ENCODE assay signal across 9 mouse cellular contexts in the genomic region with DNA sequence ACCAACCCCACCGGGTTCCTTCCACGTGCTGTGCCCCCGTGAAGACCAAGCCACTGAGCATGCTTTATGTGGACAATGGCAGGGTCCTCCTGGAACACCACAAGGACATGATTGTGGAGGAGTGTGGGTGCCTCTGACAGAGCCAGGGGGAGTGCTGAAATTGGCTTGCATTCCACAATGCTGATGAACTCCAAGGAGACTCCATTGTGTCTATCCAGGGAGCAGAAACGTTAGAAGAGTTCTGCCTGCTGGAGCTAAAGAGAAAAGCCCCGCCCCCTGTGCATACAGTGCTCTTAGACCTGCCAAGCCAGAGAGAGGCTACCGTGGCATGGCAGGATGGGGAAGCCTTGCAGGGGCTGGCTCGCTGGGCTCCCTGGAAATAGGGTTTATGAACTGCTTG. TPM values are rescaled to one million over a fixed set of nuclear protein-coding genes. Genes with fewer than 3 reads are reported as not detected.
DNase-seq lines count a peak whose midpoint lies in the region; ATAC-seq and TF ChIP-seq lines count a peak whose summit lies in the region.
"Had no signal": no experiment of that assay in that cellular context is flagged by ENCODE, and none has a peak within 500 bp of the region (broad histone marks: within the 10 kb centered on the region; RNA-seq: fewer than 3 reads in every experiment).

No protein-coding gene starts in this region.

- H3K9me3 ChIP-seq in kidney, embryonic 15.5 days (replicated peaks): no peaks in the 10 kb centered on the region
- H3K9me3 ChIP-seq in E14TG2a.4 (ENCODE audit: low read length): no peaks in the 10 kb centered on the region

- no peak for DNase-seq in kidney, postnatal 25 days
- peak; percentile 45 for DNase-seq in adipocyte (ENCODE audit: low spot score)
- no peak for DNase-seq in spleen, postnatal 4 days (ENCODE audit: low spot score in 2 of 2)
- DNase-seq in urinary bladder, adult 18-20 months (ENCODE audit: low spot score in 2 of 2): no peak
- DNase-seq in spleen, postnatal 36 days (ENCODE audit: low spot score in 2 of 2): no peak

- H3K36me3 ChIP-seq in kidney, embryonic 15.5 days: peaks cover 4% of the 10 kb centered on the region
- H3K36me3 ChIP-seq in E14TG2a.4 (ENCODE audit: insufficient read depth, low read length): peaks cover 93% of the 10 kb centered on the region

- no peak overlapping the region for H3K9ac ChIP-seq in kidney, embryonic 15.5 days

- H3K4me1 ChIP-seq in kidney, embryonic 15.5 days: peaks cover 10% of the 10 kb centered on the region
- peaks cover 82% of the 10 kb centered on the region for H3K4me1 ChIP-seq in E14TG2a.4 (replicated peaks; ENCODE audit: low read depth, low read length)

- no peak for ATAC-seq in kidney, embryonic 15.5 days (replicated peaks; ENCODE audit: low FRiP score)
- ATAC-seq in inflammation-experienced regulatory T-cells, adult 6 months: peak; percentile 21

- H3K27me3 ChIP-seq in kidney, embryonic 15.5 days: peaks cover 14% of the 10 kb centered on the region
- no peaks in the 10 kb centered on the region for H3K27me3 ChIP-seq in E14TG2a.4 (ENCODE audit: insufficient read depth, low read length)

- no peak for TF ChIP-seq CTCF in E14TG2a.4 (conservative IDR thresholded peaks at IDR 0.05; ENCODE audit: low read length)

- 25% methylated on average over 7 of the region's 7 CpGs for WGBS in kidney, embryonic 15.5 days

- H3K4me2 ChIP-seq in kidney, embryonic 15.5 days: peak overlapping the region; percentile 14; the same call in 1 of the 2 replicates

- no peak overlapping the region for H3K27ac ChIP-seq in kidney, embryonic 15.5 days
- H3K27ac ChIP-seq: left cerebral cortex, adult 2 months had no signal

- H3K4me3 ChIP-seq in kidney, embryonic 15.5 days (replicated peaks): no peak overlapping the region
- H3K4me3 ChIP-seq in E14TG2a.4 (replicated peaks; ENCODE audit: low read length): 0 out of 2 replicates have a peak overlapping the region, but pooled peaks have one; percentile 35
- H3K4me3 ChIP-seq: left cerebral cortex, adult 2 months had no signal

RNA-seq across cellular contexts. Expression of a gene that starts 6.7 kb away (rescaled TPM):
- 0.38 and 0.42 TPM in 2 replicates for polyA plus RNA-seq in kidney, embryonic 15.5 days (2015; fragmentation: Nextera tagmentation; extraction: Ambion mirVana)
- polyA plus RNA-seq in inflammation-experienced regulatory T-cells, adult 6 months (2017; shearing (Covaris generic)): under 1 TPM in 2 of 3 experiments, not detected in 1; 0.21 to 0.45 TPM

RNA-seq across cellular contexts. Expression of a gene that starts 28.0 kb away (rescaled TPM):
- 69.4 and 70.0 TPM in 2 replicates for polyA plus RNA-seq in kidney, embryonic 15.5 days (2015; fragmentation: Nextera tagmentation; extraction: Ambion mirVana)
- 10 to 100 TPM; 19.5 to 27.5 (median 24.2) TPM for polyA plus RNA-seq in inflammation-experienced regulatory T-cells, adult 6 months (2017; shearing (Covaris generic))

RNA-seq across cellular contexts. Expression of a gene that starts 41.2 kb away (rescaled TPM):
- polyA plus RNA-seq in kidney, embryonic 15.5 days (2015; fragmentation: Nextera tagmentation; extraction: Ambion mirVana): 33.5 and 37.3 TPM in 2 replicates
- 1 to 10 TPM in 1 of 3 experiments, not detected in 2; 1.0 TPM for polyA plus RNA-seq in inflammation-experienced regulatory T-cells, adult 6 months (2017; shearing (Covaris generic))

RNA-seq across cellular contexts. Expression of a gene that starts 51.1 kb away (rescaled TPM):
- 8.1 and 8.4 TPM in 2 replicates for polyA plus RNA-seq in kidney, embryonic 15.5 days (2015; fragmentation: Nextera tagmentation; extraction: Ambion mirVana)
- 1 to 10 TPM; 5.4 to 6.0 (median 5.8) TPM for polyA plus RNA-seq in inflammation-experienced regulatory T-cells, adult 6 months (2017; shearing (Covaris generic))

Comparison
In these comparisons a context has a peak if more than half of its experiments do, and no peak if none do; other contexts are left out.
1. RNA of a gene that starts 41.2 kb away (polyA plus RNA-seq): 33.5 to 37.3 TPM in kidney, embryonic 15.5 days; 1.0 TPM in inflammation-experienced regulatory T-cells, adult 6 months; every median in the first group is over 10 times any median in the second.